Mouse (Mus musculus) testis, adult 2 months (tissue): ENCODE results near the gene Bdkrb2.

ENCODE experiments used
- CTCF ChIP-seq: fragments of 200-500 bp; IDR thresholded peaks from 2 replicates; pipeline ENCODE4 v1.5.1; 2012; ENCODE audit warnings: low read depth, mild to moderate bottlenecking, inconsistent platforms, low read length, moderate library complexity; ENCODE audit not compliant: control insufficient read depth, insufficient read depth, insufficient replicate concordance
- POLR2A ChIP-seq: fragments of 200-500 bp; IDR thresholded peaks from 2 replicates; pipeline ENCODE4 v1.6.1; 2012; ENCODE audit warnings: low read depth, mild to moderate bottlenecking, inconsistent platforms, low read length, moderate library complexity; ENCODE audit not compliant: control insufficient read depth

DNA sequence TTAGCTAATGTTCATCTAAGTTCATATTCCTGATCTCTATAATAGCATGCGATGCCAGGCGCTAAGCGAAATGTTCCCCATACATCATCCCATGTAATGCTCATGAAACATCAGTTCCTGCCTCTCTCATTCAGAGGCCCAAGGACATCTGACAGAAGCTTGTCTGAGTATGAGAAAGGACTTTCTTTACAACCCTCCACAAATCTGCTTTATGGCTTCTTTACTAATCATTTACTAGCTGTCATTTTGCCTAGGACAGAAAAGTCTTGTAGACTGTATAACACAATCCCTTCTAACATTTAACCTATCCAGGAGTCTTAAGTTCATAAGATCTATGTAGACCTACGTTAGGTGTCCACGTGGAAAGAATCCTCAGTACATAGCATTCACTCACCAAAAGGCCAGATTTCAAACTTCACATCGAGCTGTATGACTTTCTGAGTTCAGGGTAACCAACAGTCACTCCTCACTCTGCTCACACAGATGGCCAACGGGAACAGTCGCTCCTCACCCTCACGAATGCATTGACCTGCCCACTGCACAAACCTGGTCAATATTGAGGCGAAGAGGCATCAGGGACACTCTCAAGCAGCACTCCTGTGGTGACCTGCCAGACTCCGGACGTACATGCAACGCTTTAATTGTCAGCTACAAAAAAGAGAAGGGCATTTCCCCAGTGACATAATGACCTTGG, 71.5 kb downstream of the Bdkrb2 start:
- TF ChIP-seq CTCF, result no peak
- no peak for TF ChIP-seq POLR2A
